In genomic region chr2:145807276-145807675, GRCm38 (mm10) we compare ENCODE assay signal across 27 mouse cellular contexts.
A peak's percentile ranks its signal among the peaks of the same experiment; 100 is the strongest.
DNase-seq lines count a peak whose midpoint lies in the region; ATAC-seq lines count a peak whose summit lies in the region.
"Had no signal": no experiment of that assay in that cellular context is flagged by ENCODE, and none has a peak within 500 bp of the region (broad histone marks: within the 10 kb centered on the region; RNA-seq: fewer than 3 reads in every experiment).

No protein-coding gene starts in this region.

- no peaks in the 10 kb centered on the region for H3K27me3 ChIP-seq in heart, embryonic 11.5 days (ENCODE audit: control insufficient read depth, insufficient read depth, low read length)
- no peaks in the 10 kb centered on the region for H3K27me3 ChIP-seq in heart, embryonic 14.5 days (ENCODE audit: control insufficient read depth, insufficient read depth, low read length)
- H3K27me3 ChIP-seq: embryonic facial prominence, embryonic 13.5 days; forebrain, embryonic 12.5 days; forebrain, embryonic 15.5 days had no signal

- ATAC-seq in heart, embryonic 11.5 days (replicated peaks; ENCODE audit: insufficient number of reproducible peaks, low FRiP score, low TSS enrichment), result no peak
- ATAC-seq in heart, embryonic 14.5 days (ENCODE audit: insufficient number of reproducible peaks, insufficient read depth, low FRiP score, low read depth), result no peak
- ATAC-seq: CD4-positive, CD25-positive, alpha-beta regulatory T cell, adult 4 months; forebrain, embryonic 15.5 days; hindbrain, postnatal 0 days; inflammation-experienced regulatory T-cells, adult 6 months; intestine, embryonic 16.5 days had no signal

- 0 out of 2 replicates have a peak, but pooled peaks cover 2% of the 10 kb centered on the region for H3K9me3 ChIP-seq in heart, embryonic 11.5 days (replicated peaks; ENCODE audit: control insufficient read depth, low read length)
- H3K9me3 ChIP-seq in heart, embryonic 14.5 days (ENCODE audit: control insufficient read depth, low read length), result peaks cover 9% of the 10 kb centered on the region; the same call in 1 of the 2 replicates
- H3K9me3 ChIP-seq: embryonic facial prominence, embryonic 13.5 days; forebrain, embryonic 15.5 days had no signal

- DNase-seq in heart, postnatal 14 days, result no peak
- DNase-seq in heart, postnatal 36 days, result no peak
- DNase-seq in 3T3-L1 (ENCODE audit: low read depth, low spot score), result peak; percentile 45
- peak; percentile 9 for DNase-seq in 416B (ENCODE audit: low read depth)
- no peak for DNase-seq in B cell, adult 2 months
- DNase-seq in thymus, postnatal 36 days, result no peak
- DNase-seq: adrenal gland, postnatal 10 days; cerebellum, adult 11-12 months; cerebellum, adult 8-10 months; cerebellum, postnatal 10 days; cerebellum, postnatal 36 days; embryo, embryonic 11 days; gastrocnemius, postnatal 25 days; heart, postnatal 4 days; kidney, adult 18-20 months had no signal

- no peak overlapping the region for H3K4me2 ChIP-seq in heart, embryonic 11.5 days
- H3K4me2 ChIP-seq in heart, embryonic 14.5 days (ENCODE audit: low read length), result no peak overlapping the region
- H3K4me2 ChIP-seq: embryonic facial prominence, embryonic 13.5 days; forebrain, embryonic 12.5 days; forebrain, embryonic 15.5 days; hindbrain, embryonic 14.5 days had no signal

- no peaks in the 10 kb centered on the region for H3K4me1 ChIP-seq in heart, embryonic 11.5 days (ENCODE audit: control insufficient read depth, insufficient read depth, low read length)
- H3K4me1 ChIP-seq in heart, embryonic 14.5 days (ENCODE audit: control insufficient read depth in 2 of 2, insufficient read depth in 2 of 2, low read length in 2 of 2), result peaks cover 0 to 4% of the 10 kb centered on the region in 2 experiments; a peak in 1 of 4 replicates
- H3K4me1 ChIP-seq: embryonic facial prominence, embryonic 10.5 days; embryonic facial prominence, embryonic 13.5 days; forebrain, embryonic 12.5 days; forebrain, embryonic 15.5 days had no signal

- 0 out of 2 replicates have a peak overlapping the region, but pooled peaks have one; percentile 35 for H3K27ac ChIP-seq in heart, embryonic 11.5 days (ENCODE audit: low read depth, low read length)
- 0 out of 4 replicates have a peak overlapping the region, but pooled peaks have one; percentile 12 to 19 for H3K27ac ChIP-seq in heart, embryonic 14.5 days (replicated peaks in 1 of 2; ENCODE audit: control insufficient read depth in 1 of 2, insufficient read depth in 1 of 2, low read depth in 2 of 2, low read length in 2 of 2)
- H3K27ac ChIP-seq: embryonic facial prominence, embryonic 10.5 days; embryonic facial prominence, embryonic 13.5 days; forebrain, embryonic 12.5 days; forebrain, embryonic 15.5 days; hindbrain, embryonic 14.5 days; hindbrain, postnatal 0 days had no signal

- WGBS in heart, embryonic 11.5 days (ENCODE audit: insufficient replicate concordance), result 32% methylated on average over 2 of the region's 2 CpGs
- WGBS in heart, embryonic 14.5 days, result 12% methylated on average over 2 of the region's 2 CpGs

- intact Hi-C loops in heart, postnatal 14 days (cut with DNase I), result no loop called here
- intact Hi-C loops in heart, postnatal 36 days (cut with DNase I), result no loop called here

- peaks cover 4% of the 10 kb centered on the region; the same call in 1 of the 2 replicates for H3K36me3 ChIP-seq in heart, embryonic 11.5 days (ENCODE audit: control insufficient read depth, insufficient read depth, low read length)
- H3K36me3 ChIP-seq in heart, embryonic 14.5 days (ENCODE audit: control insufficient read depth, insufficient read depth, low read length), result peaks cover 9% of the 10 kb centered on the region; the same call in 1 of the 2 replicates
- H3K36me3 ChIP-seq: embryonic facial prominence, embryonic 13.5 days; forebrain, embryonic 12.5 days; forebrain, embryonic 15.5 days had no signal

- no peak overlapping the region for H3K4me3 ChIP-seq in heart, embryonic 11.5 days (ENCODE audit: low read depth, low read length)
- no peak overlapping the region for H3K4me3 ChIP-seq in heart, embryonic 14.5 days (ENCODE audit: control insufficient read depth in 1 of 2, insufficient read depth in 1 of 2, low read depth in 1 of 2, low read length in 2 of 2)
- H3K4me3 ChIP-seq: embryonic facial prominence, embryonic 10.5 days; embryonic facial prominence, embryonic 13.5 days; erythroblast, embryonic 14.5 days; forebrain, embryonic 12.5 days; forebrain, embryonic 15.5 days had no signal

- H3K9ac ChIP-seq in heart, embryonic 11.5 days (ENCODE audit: low read depth, low read length), result no peak overlapping the region
- H3K9ac ChIP-seq in heart, embryonic 14.5 days (ENCODE audit: low read length), result no peak overlapping the region
- H3K9ac ChIP-seq: embryonic facial prominence, embryonic 13.5 days; forebrain, embryonic 12.5 days; forebrain, embryonic 15.5 days; hindbrain, embryonic 14.5 days had no signal

Comparison
In these comparisons a context has a peak if more than half of its experiments do, and no peak if none do; other contexts are left out.
1. DNase-seq: peak in 3T3-L1 (single experiment) and 416B (single experiment); none in heart, postnatal 14 days (0 of 2), heart, postnatal 36 days (0 of 2), B cell, adult 2 months (0 of 2) and thymus, postnatal 36 days (0 of 2).